Mouse (Mus musculus) splenic B cell, adult 2 months (primary cell): Measurements from ENCODE around the gene Slc12a5.

Experiments
- DNase-seq: peaks from one replicate; pipeline ENCODE4 v3.0.0-alpha.2; 2011; ENCODE audit warnings: low read depth, low spot score
- H3K27me3 ChIP-seq: 2 replicates; pipeline ENCODE4 v1.6.1; 2012; ENCODE audit warnings: mild to moderate bottlenecking, low read length, moderate library complexity, mixed read lengths; ENCODE audit not compliant: control insufficient read depth, poor library complexity, insufficient read depth, severe bottlenecking
- H3K36me3 ChIP-seq: 2 replicates; pipeline ENCODE4 v1.6.1; 2012; ENCODE audit warnings: mild to moderate bottlenecking, low read length, moderate library complexity, mixed read lengths; ENCODE audit not compliant: control insufficient read depth, poor library complexity, insufficient read depth, severe bottlenecking

Slc12a5 gene

GRCm38 (mm10) chr2:164985962-164986361 is 25.4 kb downstream of the Slc12a5 start:
- no peak for DNase-seq
- no peaks in the 10 kb centered on the region for H3K27me3 ChIP-seq
- no peaks in the 10 kb centered on the region for H3K36me3 ChIP-seq

- H3K27me3 ChIP-seq: no peaks in the 10 kb centered on the region
- H3K36me3 ChIP-seq: no peaks in the 10 kb centered on the region
- DNase-seq: no peak
Observed at GRCm38 (mm10) chr2:164986371-164987027, 25.9 kb downstream of the Slc12a5 start.

- no peak for DNase-seq
- Histone ChIP-seq H3K27me3 (no peaks in the 10 kb centered on the region), H3K36me3 (no peaks in the 10 kb centered on the region)
Observed at GRCm38 (mm10) chr2:164988777-164989176, 28.2 kb downstream of the Slc12a5 start.

DNA sequence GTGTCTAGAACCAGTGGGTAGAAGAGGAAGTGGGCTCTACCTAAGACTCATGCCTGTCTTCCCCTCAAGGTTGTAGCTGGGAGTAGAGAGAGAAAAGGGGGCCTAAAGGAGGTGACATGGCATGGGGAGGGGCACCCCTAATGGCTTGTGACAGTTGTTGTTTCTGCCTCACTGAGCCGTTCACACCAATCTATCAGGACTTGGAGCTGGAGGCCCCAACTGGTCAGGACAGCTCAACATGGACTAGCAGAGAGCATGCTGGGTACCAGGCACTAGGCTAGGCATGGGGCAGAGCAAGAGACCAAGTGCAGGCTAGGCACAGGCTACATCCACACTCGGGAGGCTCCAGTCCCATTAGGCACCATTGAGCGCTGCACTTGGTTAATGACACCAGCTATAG is 30.5 kb downstream of the Slc12a5 start:
- no peaks in the 10 kb centered on the region for H3K36me3 ChIP-seq
- DNase-seq: no peak
- H3K27me3 ChIP-seq: no peaks in the 10 kb centered on the region

DNA sequence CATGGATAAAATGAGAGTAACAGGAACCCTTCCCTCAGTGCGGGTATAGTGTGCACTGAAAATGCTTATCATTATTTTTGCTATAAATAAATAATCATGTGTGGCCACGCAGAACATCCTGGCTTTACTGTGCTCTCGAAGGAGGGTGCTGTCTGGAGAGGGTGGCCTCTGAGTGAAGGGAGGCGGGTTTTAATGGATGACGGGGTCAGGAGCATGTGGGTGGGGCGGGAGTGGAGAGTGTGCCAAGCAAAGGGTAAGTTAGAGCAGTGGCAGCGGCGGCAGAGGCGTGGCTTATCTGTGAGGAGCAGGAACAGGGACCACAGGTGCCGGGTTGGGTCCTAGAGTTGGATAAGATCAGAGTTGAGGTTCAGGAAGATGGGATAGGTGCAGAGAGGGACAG is 31.2 kb downstream of the Slc12a5 start:
- no peaks in the 10 kb centered on the region for H3K27me3 ChIP-seq
- DNase-seq: no peak
- no peaks in the 10 kb centered on the region for H3K36me3 ChIP-seq

- 0 out of 2 replicates have a peak, but pooled peaks cover 1% of the 10 kb centered on the region for H3K36me3 ChIP-seq
- H3K27me3 ChIP-seq: no peaks in the 10 kb centered on the region
- no peak for DNase-seq
Observed at GRCm38 (mm10) chr2:164994156-164994555, 33.6 kb downstream of the Slc12a5 start.

DNA sequence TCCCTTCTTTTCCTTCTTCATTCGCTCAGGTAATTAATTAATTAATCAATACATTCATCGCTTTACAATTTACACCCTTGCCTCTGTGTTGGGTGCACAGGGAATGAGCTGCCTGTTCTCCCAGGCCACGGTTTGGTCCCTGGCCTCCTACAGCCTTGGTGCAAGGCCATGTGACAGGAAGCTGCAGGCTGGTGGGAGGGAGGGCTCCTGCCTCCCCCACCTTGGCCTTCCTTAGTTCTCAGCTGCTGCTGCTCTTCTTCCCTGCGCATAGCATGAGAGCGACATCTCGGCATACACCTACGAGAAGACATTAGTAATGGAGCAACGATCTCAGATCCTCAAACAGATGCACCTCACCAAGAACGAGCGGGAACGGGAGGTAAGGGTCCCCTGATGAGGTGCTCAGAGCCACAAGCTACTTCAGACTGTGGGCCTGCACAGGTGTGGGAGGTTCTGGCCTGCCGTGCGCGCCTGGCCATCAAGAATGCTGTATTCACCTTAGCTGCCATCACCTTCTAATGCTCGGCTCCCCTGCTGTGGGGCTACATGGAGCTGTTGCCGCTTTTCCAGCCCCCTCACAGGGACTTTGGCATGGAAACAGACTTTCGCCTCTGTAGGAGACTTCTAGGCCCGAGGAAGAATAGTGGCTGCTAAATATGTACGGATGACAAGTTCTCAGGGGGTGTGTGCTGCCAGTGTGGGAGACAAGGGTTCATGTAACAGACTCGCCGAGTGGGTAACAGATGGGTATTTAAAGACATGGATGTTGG is 34.2 kb downstream of the Slc12a5 start:
- DNase-seq: no peak
- Histone ChIP-seq H3K36me3 (0 out of 2 replicates have a peak, but pooled peaks cover 2% of the 10 kb centered on the region), H3K27me3 (no peaks in the 10 kb centered on the region)

DNA sequence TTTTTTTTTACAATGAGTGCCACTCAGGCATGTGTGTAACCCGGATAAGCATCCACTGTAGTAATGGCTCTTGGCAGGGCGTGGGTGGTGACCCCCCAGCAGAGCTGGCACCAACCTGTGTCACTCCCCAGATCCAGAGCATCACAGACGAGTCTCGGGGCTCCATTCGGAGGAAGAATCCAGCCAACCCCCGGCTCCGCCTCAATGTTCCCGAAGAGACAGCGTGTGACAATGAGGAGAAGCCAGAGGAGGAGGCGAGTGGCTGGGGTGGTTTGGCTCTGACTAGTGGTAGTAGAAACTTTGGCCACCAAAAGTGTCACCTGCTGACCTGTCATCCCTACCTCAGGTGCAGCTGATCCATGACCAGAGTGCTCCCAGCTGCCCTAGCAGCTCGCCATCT is 35.4 kb downstream of the Slc12a5 start:
- no peaks in the 10 kb centered on the region for H3K27me3 ChIP-seq
- no peak for DNase-seq
- peaks cover 4% of the 10 kb centered on the region; the same call in 1 of the 2 replicates for H3K36me3 ChIP-seq

GRCm38 (mm10) chr2:164996848-164997720 is 36.5 kb downstream of the Slc12a5 start:
- Histone ChIP-seq H3K36me3 (peaks cover 6% of the 10 kb centered on the region; the same call in 1 of the 2 replicates), H3K27me3 (no peaks in the 10 kb centered on the region)
- DNase-seq: no peak

GRCm38 (mm10) chr2:164997721-164998428 is 37.3 kb downstream of the Slc12a5 start:
- DNase-seq: no peak

GRCm38 (mm10) chr2:165001958-165002357 is 41.4 kb downstream of the Slc12a5 start:
- DNase-seq: no peak
- Histone ChIP-seq H3K27me3 (no peaks in the 10 kb centered on the region), H3K36me3 (peaks cover 7% of the 10 kb centered on the region)

More at GRCm38 (mm10) chr2:164997721-164998428, 37.3 kb downstream of the Slc12a5 start:
- Histone ChIP-seq H3K27me3 (no peaks in the 10 kb centered on the region), H3K36me3 (peaks cover 6% of the 10 kb centered on the region; the same call in 1 of the 2 replicates)

GRCm38 (mm10) chr2:165003108-165003507 is 42.5 kb downstream of the Slc12a5 start:
- Histone ChIP-seq H3K36me3 (peaks cover 11% of the 10 kb centered on the region), H3K27me3 (no peaks in the 10 kb centered on the region)
- DNase-seq: no peak

DNA sequence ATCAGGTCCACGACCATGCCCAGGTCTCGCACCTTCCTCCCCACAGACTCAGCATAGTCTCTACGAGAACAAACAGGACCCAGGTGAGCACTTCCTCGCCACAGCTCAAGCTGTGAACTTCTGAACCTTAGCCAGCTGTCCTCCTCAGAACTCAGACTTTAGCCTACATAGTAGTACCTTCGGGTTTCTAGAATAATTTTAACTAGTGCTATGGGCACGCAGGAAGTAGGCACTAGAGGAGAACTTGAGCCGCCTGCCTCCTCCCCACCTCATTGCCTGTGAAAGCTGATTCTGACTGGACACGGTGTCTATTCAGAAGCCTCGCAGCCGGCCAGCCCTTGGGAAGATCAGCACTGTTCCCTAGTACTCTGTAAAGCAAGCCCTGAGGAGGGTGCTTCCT is 43.6 kb downstream of the Slc12a5 start:
- Histone ChIP-seq H3K36me3 (peaks cover 15% of the 10 kb centered on the region), H3K27me3 (no peaks in the 10 kb centered on the region)
- DNase-seq: no peak

GRCm38 (mm10) chr2:165006813-165007212 is 46.2 kb downstream of the Slc12a5 start:
- Histone ChIP-seq H3K36me3 (peaks cover 21% of the 10 kb centered on the region), H3K27me3 (no peaks in the 10 kb centered on the region)
- DNase-seq: no peak
